Mouse (Mus musculus): ENCODE measurements around the gene Psme3. TPM values are rescaled to one million over a fixed set of nuclear protein-coding genes. Genes with fewer than 3 reads are reported as not detected.

Psme3 gene
- polyA plus RNA-seq, 1 experiment from 2014 or later: 189 TPM

DNA sequence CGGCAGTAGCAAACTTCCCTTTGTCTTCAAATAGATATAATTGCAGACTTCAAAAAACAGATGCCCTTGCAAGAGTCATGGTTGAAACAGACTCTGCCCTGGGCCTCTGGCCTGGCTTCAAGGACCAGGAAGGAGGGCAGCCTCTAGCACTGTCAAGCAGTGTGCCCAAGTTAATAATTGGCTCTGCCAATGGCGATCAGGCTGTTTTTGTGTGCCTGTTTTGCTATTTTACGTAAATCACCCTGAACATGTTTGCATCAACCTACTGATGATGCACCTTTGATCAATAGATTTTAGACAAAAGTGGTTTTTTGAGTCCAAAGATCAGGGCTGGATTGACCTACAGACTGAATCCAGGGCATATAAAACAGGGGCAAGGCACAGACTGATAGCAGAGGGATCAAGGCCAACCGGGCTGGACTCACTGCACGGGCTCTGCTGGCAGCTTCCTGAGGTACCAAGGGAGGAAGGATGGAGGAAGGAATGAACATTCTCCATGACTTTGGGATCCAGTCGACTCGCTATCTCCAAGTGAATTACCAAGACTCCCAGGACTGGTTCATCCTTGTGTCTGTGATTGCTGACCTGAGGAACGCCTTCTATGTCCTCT is 51.4 kb downstream of the Psme3 start, which contains the start of gene G6pc:
TSS of gene G6pc (plus strand) at position 236 of the 610 bp plus-strand sequence.
- Histone ChIP-seq H3K36me3 (ENCODE audit: control insufficient read depth, insufficient read depth, low read length) (no peaks in the 10 kb centered on the region), H3K9ac (ENCODE audit: low read length) (no peak within 1 kb of the TSS), H3K9me3 (ENCODE audit: control insufficient read depth, low read length) (no peaks in the 10 kb centered on the region), H3K27me3 (ENCODE audit: control insufficient read depth, insufficient read depth, low read length) (no peaks in the 10 kb centered on the region), H3K4me1 (replicated peaks; ENCODE audit: control insufficient read depth, insufficient read depth, low read length) (no peaks in the 10 kb centered on the region), H3K4me2 (ENCODE audit: low read depth, low read length, severe bottlenecking) (no peak within 1 kb of the TSS), H3K4me3 (ENCODE audit: low read depth, low read length) (no peak within 1 kb of the TSS), H3K27ac (ENCODE audit: low read depth, low read length) (no peak within 1 kb of the TSS)
- DNase-seq (ENCODE audit: low spot score) (no peak), ATAC-seq (replicated peaks; ENCODE audit: low FRiP score) (no peak)
- WGBS: 88% methylated on average over 8 of the region's 8 CpGs

DNA sequence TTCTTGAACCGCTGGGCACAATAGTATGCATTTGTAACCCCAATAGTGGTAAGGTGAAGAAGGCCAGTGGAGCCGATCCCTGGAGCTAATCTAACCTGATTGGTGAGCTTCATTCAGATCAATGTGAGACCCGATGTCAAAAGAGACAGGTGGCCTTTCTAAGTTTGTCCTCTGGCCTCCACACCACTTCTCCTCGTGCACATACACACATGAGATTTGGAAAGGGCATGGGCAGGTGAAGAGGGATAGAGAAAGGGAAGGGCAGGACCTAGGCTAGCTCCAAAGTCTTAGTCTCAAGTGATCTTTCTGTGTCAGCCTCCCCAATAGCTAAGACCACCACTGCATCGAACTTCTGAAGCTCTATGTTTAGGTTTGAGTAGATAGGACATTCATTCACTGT is 54.1 kb downstream of the Psme3 start:
- Histone ChIP-seq H3K36me3 (ENCODE audit: control insufficient read depth, insufficient read depth, low read length) (no peaks in the 10 kb centered on the region), H3K4me3 (ENCODE audit: low read depth, low read length) (no peak overlapping the region), H3K9me3 (ENCODE audit: control insufficient read depth, low read length) (no peaks in the 10 kb centered on the region), H3K27ac (ENCODE audit: low read depth, low read length) (no peak overlapping the region), H3K27me3 (ENCODE audit: control insufficient read depth, insufficient read depth, low read length) (no peaks in the 10 kb centered on the region), H3K4me1 (replicated peaks; ENCODE audit: control insufficient read depth, insufficient read depth, low read length) (no peaks in the 10 kb centered on the region), H3K9ac (ENCODE audit: low read length) (no peak overlapping the region), H3K4me2 (ENCODE audit: low read depth, low read length, severe bottlenecking) (no peak overlapping the region)
- no peak for DNase-seq (ENCODE audit: low spot score)
- ATAC-seq (replicated peaks; ENCODE audit: low FRiP score): no peak
- 82% methylated on average over 5 of the region's 5 CpGs for WGBS

Small RNA genes lying within 50 kb of the gene (microRNA-seq; reads per million reads assigned to microRNA genes)
- not detected for gene Gm25593 (ENCODE audit: insufficient number of aligned reads)

Other genes with a start within 250 kb of the Psme3 start
- gene Naglu, start 246.2 kb upstream of the Psme3 start, polyA plus RNA-seq (2014; fragmentation: Nextera tagmentation; extraction: Ambion mirVana): 6.9 and 7.8 TPM in 2 replicates
- gene Hsd17b1, start 237.8 kb upstream of the Psme3 start, polyA plus RNA-seq (2014; fragmentation: Nextera tagmentation; extraction: Ambion mirVana): 0.19 TPM in 1 of 2 replicates, not detected in the other
- gene Coasy, start 233.6 kb upstream of the Psme3 start, polyA plus RNA-seq (2014; fragmentation: Nextera tagmentation; extraction: Ambion mirVana): 50.4 and 51.5 TPM in 2 replicates
- gene Mlx, start 228.9 kb upstream of the Psme3 start, polyA plus RNA-seq (2014; fragmentation: Nextera tagmentation; extraction: Ambion mirVana): 41.8 and 44.3 TPM in 2 replicates
- 74.1 and 79.7 TPM in 2 replicates for gene Psmc3ip, start 220.8 kb upstream of the Psme3 start, polyA plus RNA-seq (2014; fragmentation: Nextera tagmentation; extraction: Ambion mirVana)
- 11.1 and 12.9 TPM in 2 replicates for gene Retreg3, start 196.3 kb upstream of the Psme3 start, polyA plus RNA-seq (2014; fragmentation: Nextera tagmentation; extraction: Ambion mirVana)
- gene Tubg1, start 196.3 kb upstream of the Psme3 start, polyA plus RNA-seq (2014; fragmentation: Nextera tagmentation; extraction: Ambion mirVana): 126 and 132 TPM in 2 replicates
- gene Tubg2, start 160.3 kb upstream of the Psme3 start, polyA plus RNA-seq (2014; fragmentation: Nextera tagmentation; extraction: Ambion mirVana): 3.9 and 4.5 TPM in 2 replicates
- gene Cntnap1, start 145.7 kb upstream of the Psme3 start, polyA plus RNA-seq (2014; fragmentation: Nextera tagmentation; extraction: Ambion mirVana): 0.35 and 0.55 TPM in 2 replicates
- gene Plekhh3, start 144.9 kb upstream of the Psme3 start, polyA plus RNA-seq (2014; fragmentation: Nextera tagmentation; extraction: Ambion mirVana): 7.9 and 9.1 TPM in 2 replicates
- gene Ccr10, start 140.8 kb upstream of the Psme3 start, polyA plus RNA-seq (2014; fragmentation: Nextera tagmentation; extraction: Ambion mirVana): 0.17 TPM in 1 of 2 replicates, not detected in the other
- 10.5 and 12.8 TPM in 2 replicates for gene Ezh1, start 89.8 kb upstream of the Psme3 start, polyA plus RNA-seq (2014; fragmentation: Nextera tagmentation; extraction: Ambion mirVana)
- gene Ramp2, start 70.2 kb upstream of the Psme3 start, polyA plus RNA-seq (2014; fragmentation: Nextera tagmentation; extraction: Ambion mirVana): 59.4 and 64.3 TPM in 2 replicates
- 119 TPM in 2 replicates for gene Vps25, start 62.5 kb upstream of the Psme3 start, polyA plus RNA-seq (2014; fragmentation: Nextera tagmentation; extraction: Ambion mirVana)
- gene Wnk4, start 55.6 kb upstream of the Psme3 start, polyA plus RNA-seq (2014; fragmentation: Nextera tagmentation; extraction: Ambion mirVana): 5.3 and 7.6 TPM in 2 replicates
- gene Cntd1, start 37.2 kb upstream of the Psme3 start, polyA plus RNA-seq (2014; fragmentation: Nextera tagmentation; extraction: Ambion mirVana): 1.3 and 2.0 TPM in 2 replicates
- 179 and 181 TPM in 2 replicates for gene Coa3, start 37.1 kb upstream of the Psme3 start, polyA plus RNA-seq (2014; fragmentation: Nextera tagmentation; extraction: Ambion mirVana)
- 159 and 165 TPM in 2 replicates for gene Becn1, start 13.9 kb upstream of the Psme3 start, polyA plus RNA-seq (2014; fragmentation: Nextera tagmentation; extraction: Ambion mirVana)
- 2.8 and 3.1 TPM in 2 replicates for gene Aoc2, start 8.8 kb downstream of the Psme3 start, polyA plus RNA-seq (2014; fragmentation: Nextera tagmentation; extraction: Ambion mirVana)
- not detected in 2 replicates for gene Aoc3, start 14.4 kb downstream of the Psme3 start, polyA plus RNA-seq (2014; fragmentation: Nextera tagmentation; extraction: Ambion mirVana)
- not detected in 2 replicates for gene G6pc, start 51.3 kb downstream of the Psme3 start, polyA plus RNA-seq (2014; fragmentation: Nextera tagmentation; extraction: Ambion mirVana)
- 101 and 111 TPM in 2 replicates for gene Aarsd1, start 101.4 kb downstream of the Psme3 start, polyA plus RNA-seq (2014; fragmentation: Nextera tagmentation; extraction: Ambion mirVana)
- 8.2 and 9.5 TPM in 2 replicates for gene Gm27029, start 108.6 kb downstream of the Psme3 start, polyA plus RNA-seq (2014; fragmentation: Nextera tagmentation; extraction: Ambion mirVana)
- gene Rundc1, start 108.9 kb downstream of the Psme3 start, polyA plus RNA-seq (2014; fragmentation: Nextera tagmentation; extraction: Ambion mirVana): 22.5 and 24.5 TPM in 2 replicates
- gene Ptges3l, start 109.1 kb downstream of the Psme3 start, polyA plus RNA-seq (2014; fragmentation: Nextera tagmentation; extraction: Ambion mirVana): 1.6 and 2.7 TPM in 2 replicates
- 370 and 424 TPM in 2 replicates for gene Rpl27, start 126.1 kb downstream of the Psme3 start, polyA plus RNA-seq (2014; fragmentation: Nextera tagmentation; extraction: Ambion mirVana)
- 3.8 and 3.9 TPM in 2 replicates for gene Ifi35, start 132.2 kb downstream of the Psme3 start, polyA plus RNA-seq (2014; fragmentation: Nextera tagmentation; extraction: Ambion mirVana)
- 43.5 and 49.0 TPM in 2 replicates for gene Rnd2, start 148.8 kb downstream of the Psme3 start, polyA plus RNA-seq (2014; fragmentation: Nextera tagmentation; extraction: Ambion mirVana)
- gene Vat1, start 150.0 kb downstream of the Psme3 start, polyA plus RNA-seq (2014; fragmentation: Nextera tagmentation; extraction: Ambion mirVana): 47.0 and 51.4 TPM in 2 replicates
- gene Brca1, start 235.7 kb downstream of the Psme3 start, polyA plus RNA-seq (2014; fragmentation: Nextera tagmentation; extraction: Ambion mirVana): 27.8 and 32.1 TPM in 2 replicates
- gene Nbr1, start 235.9 kb downstream of the Psme3 start, polyA plus RNA-seq (2014; fragmentation: Nextera tagmentation; extraction: Ambion mirVana): 96.0 and 97.1 TPM in 2 replicates